Mouse (Mus musculus) ES-E14 (cell line): ENCODE results near the gene Aqr.

ENCODE experiments used
- CHD2 ChIP-seq: IDR thresholded peaks from 2 replicates; pipeline ENCODE4 v1.6.1; 2014; ENCODE audit warnings: mild to moderate bottlenecking, low read depth, low read length, inconsistent platforms
- MAFK ChIP-seq: IDR thresholded peaks from 2 replicates; pipeline ENCODE4 v1.6.1; 2014; ENCODE audit warnings: mild to moderate bottlenecking, low read depth, low read length, inconsistent platforms; ENCODE audit not compliant: insufficient read depth

- TF ChIP-seq CHD2 (no peak), MAFK (no peak)
Observed at GRCm38 (mm10) chr2:114107288-114108278, 79.2 kb downstream of the Aqr start.
